Mouse (Mus musculus) small intestine, adult 2 months (tissue): ENCODE measurements around the gene Sall1. TPM values are rescaled to one million over a fixed set of nuclear protein-coding genes. Genes with fewer than 3 reads are reported as not detected.

Experiments used
- H3K27ac ChIP-seq: fragments of 200-500 bp; 2 replicates; pipeline ENCODE4 v1.5.1; 2012; ENCODE audit warnings: low read depth, low read length, control low read depth, inconsistent platforms; ENCODE audit not compliant: insufficient read depth
- H3K27me3 ChIP-seq: fragments of 200-500 bp; 2 replicates; pipeline ENCODE4 v1.6.1; 2012; ENCODE audit warnings: mild to moderate bottlenecking, moderate library complexity, low read length, inconsistent platforms; ENCODE audit not compliant: control insufficient read depth, insufficient read depth
- H3K36me3 ChIP-seq: fragments of 200-500 bp; 2 replicates; pipeline ENCODE4 v1.6.1; 2012; ENCODE audit warnings: mild to moderate bottlenecking, low read length, control low read depth, inconsistent platforms; ENCODE audit not compliant: control insufficient read depth, insufficient read depth
- H3K4me1 ChIP-seq: fragments of 200-500 bp; 2 replicates; pipeline ENCODE4 v1.6.1; 2012; ENCODE audit warnings: low read length, inconsistent platforms, mixed read lengths; ENCODE audit not compliant: control insufficient read depth, insufficient read depth, insufficient read length
- H3K4me3 ChIP-seq: fragments of 200-500 bp; 2 replicates; pipeline ENCODE4 v1.5.1; 2012; ENCODE audit warnings: low read depth, mild to moderate bottlenecking, control low read depth, inconsistent platforms, low read length, moderate library complexity
- CTCF ChIP-seq: fragments of 200-500 bp; IDR thresholded peaks from 2 replicates; pipeline ENCODE4 v1.5.1; 2012; ENCODE audit warnings: low read depth, mild to moderate bottlenecking, control low read depth, inconsistent platforms, low read length, moderate library complexity, mixed read lengths; ENCODE audit not compliant: insufficient replicate concordance, insufficient read length; ENCODE audit errors: extremely low read depth
- POLR2A ChIP-seq: fragments of 200-500 bp; IDR thresholded peaks from 2 replicates; pipeline ENCODE4 v1.6.1; 2012; ENCODE audit warnings: low read depth, mild to moderate bottlenecking, control low read depth, inconsistent platforms, low read length, moderate library complexity
- WGBS: fragments of 180-500 bp; shearing (Covaris S2); methylation state at CpG from one replicate; pipeline ENCODE4 v1.1.7; 2018; 5-methylcytosine and 5-hydroxymethylcytosine counted together
- polyA plus RNA-seq: library from polyadenylated mRNA; depleted of rRNA; stranded (reverse); fragments of >200 nt; gene quantifications from 2 replicates; pipeline ENCODE4 v1.2.3, GENCODE M21; 2012

Sall1 gene
- polyA plus RNA-seq, 1 experiment, result 1.2 TPM

DNA sequence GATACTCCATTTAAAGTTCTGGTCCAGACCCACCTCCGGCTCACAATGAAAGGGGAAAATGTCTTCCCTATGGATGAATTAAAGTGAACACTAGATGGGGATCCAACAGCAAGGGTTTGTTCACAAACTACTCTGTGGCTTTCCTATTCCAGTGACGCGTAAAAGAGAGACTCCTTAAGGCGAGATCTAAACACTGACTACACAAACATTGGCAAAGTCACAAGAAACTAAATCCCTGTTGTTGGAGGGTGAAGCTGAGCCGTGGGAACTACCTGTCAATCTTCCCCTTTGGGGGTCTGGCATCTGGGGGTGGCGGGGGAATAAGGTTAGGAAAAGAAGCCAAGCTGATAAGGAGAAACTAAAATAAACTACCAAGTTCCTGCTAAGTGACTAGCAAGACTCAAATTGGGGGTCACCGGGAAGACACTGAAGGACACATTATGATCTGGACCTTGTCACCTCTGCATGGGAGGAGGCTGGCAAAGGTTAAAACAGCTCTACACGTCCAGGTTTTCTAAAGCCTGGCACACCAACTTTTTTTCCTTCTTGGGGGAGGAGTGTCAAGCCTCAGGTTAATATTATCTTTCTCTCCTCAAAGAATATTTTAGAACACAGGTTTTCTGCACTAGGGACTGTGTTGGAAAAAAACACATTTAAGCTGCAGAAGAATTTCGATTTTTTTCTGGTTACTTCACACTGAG, 6.3 kb downstream of the Sall1 start:
- Histone ChIP-seq H3K4me1 (no peaks in the 10 kb centered on the region), H3K27me3 (peaks cover 31% of the 10 kb centered on the region), H3K36me3 (no peaks in the 10 kb centered on the region), H3K27ac (no peak overlapping the region), H3K4me3 (no peak overlapping the region)
- TF ChIP-seq POLR2A (no peak), CTCF (no peak)
- 23% methylated on average over 9 of the region's 9 CpGs for WGBS

DNA sequence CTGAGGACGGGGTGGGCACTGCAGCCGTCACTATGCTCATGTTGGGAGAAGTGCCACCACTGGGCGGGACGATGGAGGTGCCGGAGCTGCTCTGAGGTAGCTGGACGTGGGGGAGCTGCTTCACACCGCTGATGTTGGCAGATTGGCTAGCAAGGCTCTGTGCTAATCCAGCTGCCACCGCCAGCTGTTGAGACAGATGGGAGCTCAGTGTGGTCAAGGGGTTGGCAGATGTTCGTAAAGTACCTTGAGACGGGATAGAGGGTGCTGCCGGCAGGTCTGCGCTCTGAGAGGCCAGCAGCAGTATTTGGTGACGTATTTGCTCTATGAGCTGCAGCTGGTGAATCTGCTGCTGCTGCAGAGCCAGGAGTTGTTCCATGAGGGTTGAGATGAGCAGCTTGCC, 11.6 kb downstream of the Sall1 start:
- H3K4me1 ChIP-seq, result no peaks in the 10 kb centered on the region
- H3K27ac ChIP-seq, result no peak overlapping the region
- WGBS, result 85% methylated on average over 13 of the region's 13 CpGs
- TF ChIP-seq CTCF, result no peak
- TF ChIP-seq POLR2A, result no peak
- H3K4me3 ChIP-seq, result no peak overlapping the region
- no peaks in the 10 kb centered on the region for H3K27me3 ChIP-seq
- no peaks in the 10 kb centered on the region for H3K36me3 ChIP-seq

DNA sequence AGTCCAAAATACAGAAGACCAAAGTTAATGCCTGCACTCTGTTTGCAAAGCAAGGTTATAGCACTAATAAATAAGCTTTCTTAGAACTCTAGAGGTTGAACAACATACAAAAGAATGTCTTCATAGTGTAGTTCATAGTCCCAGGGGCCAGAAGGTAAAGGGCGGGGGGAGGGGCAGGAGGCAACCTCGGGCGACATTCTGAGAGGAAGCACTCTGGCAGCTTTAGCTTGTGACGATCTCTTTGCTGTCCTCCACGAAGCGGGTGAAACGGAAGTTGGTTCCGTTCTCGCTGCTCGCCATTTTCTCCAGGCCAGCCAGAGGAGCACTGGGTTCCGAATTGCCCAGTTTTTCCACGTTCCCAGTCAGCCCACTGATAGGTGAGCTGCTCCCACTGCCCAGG, 15.8 kb downstream of the Sall1 start:
- no peaks in the 10 kb centered on the region for H3K36me3 ChIP-seq
- WGBS, result 69% methylated on average over 12 of the region's 12 CpGs

GRCm38 (mm10) chr8:89026139-89026520, 17.8 kb downstream of the Sall1 start:
- TF ChIP-seq POLR2A, result no peak
- no peak for TF ChIP-seq CTCF
- Histone ChIP-seq H3K27ac (no peak overlapping the region), H3K4me1 (no peaks in the 10 kb centered on the region), H3K4me3 (no peak overlapping the region), H3K27me3 (peaks cover 7% of the 10 kb centered on the region), H3K36me3 (no peaks in the 10 kb centered on the region)
- 48% methylated on average over 12 of the region's 13 CpGs for WGBS

More for the DNA sequence above, 15.8 kb downstream of the Sall1 start:
- Histone ChIP-seq H3K27me3 (peaks cover 7% of the 10 kb centered on the region), H3K4me1 (no peaks in the 10 kb centered on the region), H3K27ac (no peak overlapping the region), H3K4me3 (no peak overlapping the region)
- no peak for TF ChIP-seq POLR2A
- TF ChIP-seq CTCF, result no peak

DNA sequence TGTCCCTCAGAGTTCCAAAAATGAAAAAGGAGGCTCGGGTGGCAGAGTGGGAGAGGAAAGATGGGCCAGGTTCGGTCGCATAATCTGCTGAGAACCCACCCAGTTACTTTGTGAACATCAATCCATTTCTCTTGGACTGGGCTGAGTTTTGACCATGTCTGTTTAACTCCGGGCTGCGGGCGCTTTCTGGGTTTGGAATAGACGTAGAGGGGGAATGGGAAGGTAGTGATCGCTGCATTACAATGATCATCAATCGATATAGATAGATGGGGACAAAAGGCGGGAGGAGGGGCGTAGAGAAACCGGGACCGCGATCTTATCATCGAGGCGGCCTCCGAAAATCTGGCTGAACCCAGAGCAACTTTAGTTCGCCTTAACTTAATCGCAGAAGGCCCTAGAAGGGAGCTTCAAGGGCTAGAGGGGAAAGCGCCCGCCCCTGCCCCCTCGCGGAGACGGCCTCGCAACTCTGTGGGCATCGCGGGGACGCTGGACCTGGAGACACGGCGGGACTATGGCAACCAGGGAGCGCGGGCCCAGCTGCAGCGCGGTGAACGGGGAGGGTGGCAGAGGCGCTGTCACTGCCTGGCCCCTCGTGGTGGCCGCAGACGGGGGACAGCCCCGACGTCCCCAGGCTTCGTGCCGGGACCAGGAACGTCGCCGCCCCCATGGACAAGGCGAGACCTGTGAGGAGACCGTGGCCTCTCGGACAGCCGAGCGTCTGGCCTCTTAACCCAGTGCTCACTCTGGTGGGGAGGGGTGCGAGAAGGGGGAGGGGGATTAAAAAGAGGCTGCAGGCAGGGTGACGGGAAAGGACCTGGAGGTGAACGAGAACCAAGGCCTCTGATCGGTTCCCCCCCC, 18.5 kb downstream of the Sall1 start:
- TF ChIP-seq POLR2A (no peak), CTCF (no peak)
- no peaks in the 10 kb centered on the region for H3K4me1 ChIP-seq
- H3K4me3 ChIP-seq, result no peak overlapping the region
- peaks cover 7% of the 10 kb centered on the region for H3K27me3 ChIP-seq
- H3K36me3 ChIP-seq, result no peaks in the 10 kb centered on the region
- WGBS, result 12% methylated on average over 52 of the region's 55 CpGs
- no peak overlapping the region for H3K27ac ChIP-seq

- H3K4me1 ChIP-seq, result no peaks in the 10 kb centered on the region
- TF ChIP-seq POLR2A, result no peak
- TF ChIP-seq CTCF, result no peak
- no peak overlapping the region for H3K27ac ChIP-seq
- H3K36me3 ChIP-seq, result no peaks in the 10 kb centered on the region
- H3K4me3 ChIP-seq, result no peak overlapping the region
- H3K27me3 ChIP-seq, result peaks cover 7% of the 10 kb centered on the region
- WGBS, result 52% methylated on average over 6 of the region's 6 CpGs
These were observed 19.2 kb downstream of the Sall1 start for GRCm38 (mm10) chr8:89024796-89025195.

GRCm38 (mm10) chr8:89021139-89021538, 22.8 kb downstream of the Sall1 start:
- no peaks in the 10 kb centered on the region for H3K36me3 ChIP-seq
- H3K27me3 ChIP-seq, result peaks cover 7% of the 10 kb centered on the region
- TF ChIP-seq POLR2A (no peak), CTCF (no peak)
- no peaks in the 10 kb centered on the region for H3K4me1 ChIP-seq
- 21% methylated on average over 5 of the region's 5 CpGs for WGBS
- no peak overlapping the region for H3K27ac ChIP-seq
- no peak overlapping the region for H3K4me3 ChIP-seq
